In the genomic region with DNA sequence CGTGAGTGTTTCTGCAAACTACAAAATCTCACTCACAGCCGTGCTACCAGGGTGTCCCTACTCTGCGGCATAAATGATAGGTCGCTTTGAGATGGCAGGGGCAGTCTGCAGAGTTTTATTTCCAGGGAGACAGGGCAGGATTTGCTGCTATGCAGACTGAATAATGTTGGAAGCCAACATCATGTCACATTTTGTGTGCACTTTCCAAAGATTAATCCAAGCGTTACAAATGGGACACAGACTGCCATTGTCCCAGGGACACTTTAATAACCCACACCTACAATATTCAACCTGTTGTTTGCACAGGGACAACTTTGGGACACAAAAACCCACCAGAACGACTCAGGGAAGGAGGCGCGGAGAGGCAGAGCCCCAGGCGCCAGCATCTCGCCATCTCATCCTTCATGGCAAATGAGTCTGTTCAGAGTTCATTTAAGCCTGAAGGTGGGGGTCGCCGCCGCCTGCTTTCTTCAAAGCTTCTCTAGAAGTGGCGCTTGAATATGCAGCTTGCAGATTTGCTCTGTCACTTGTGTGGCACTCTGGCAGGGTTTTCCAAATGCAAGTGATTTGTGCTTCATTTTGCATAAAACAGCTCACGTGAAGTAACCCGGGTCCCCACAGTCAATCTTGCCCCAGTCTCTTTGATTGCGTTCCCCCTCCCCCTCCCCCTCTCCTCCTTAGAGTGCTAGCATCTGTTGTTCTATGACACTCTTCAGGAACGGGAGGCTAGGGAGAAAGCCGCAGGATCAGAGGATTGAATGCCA, we compare ENCODE assay signal across 9 mouse cellular contexts. TPM values are rescaled to one million over a fixed set of nuclear protein-coding genes. Genes with fewer than 3 reads are reported as not detected.
A peak's percentile ranks its signal among the peaks of the same experiment; 100 is the strongest.
DNase-seq lines count a peak whose midpoint lies in the region; ATAC-seq lines count a peak whose summit lies in the region.
"Had no signal": no experiment of that assay in that cellular context is flagged by ENCODE, and none has a peak within 500 bp of the region (broad histone marks: within the 10 kb centered on the region; RNA-seq: fewer than 3 reads in every experiment).

No protein-coding gene starts in this region.

- ATAC-seq in kidney, embryonic 16.5 days (ENCODE audit: low FRiP score, low TSS enrichment), result no peak
- no peak for ATAC-seq in embryonic facial prominence, embryonic 12.5 days (ENCODE audit: insufficient number of reproducible peaks, insufficient read depth, low FRiP score, low TSS enrichment)
- ATAC-seq in hindbrain, embryonic 16.5 days, result peak; percentile 57
- no peak for ATAC-seq in neural tube, embryonic 15.5 days (ENCODE audit: low FRiP score)

- no peak overlapping the region for H3K9ac ChIP-seq in kidney, embryonic 16.5 days (replicated peaks; ENCODE audit: low read length)
- no peak overlapping the region for H3K9ac ChIP-seq in embryonic facial prominence, embryonic 12.5 days
- 0 out of 2 replicates have a peak overlapping the region, but pooled peaks have one; percentile 10 for H3K9ac ChIP-seq in hindbrain, embryonic 16.5 days (ENCODE audit: low read depth, low read length)
- no peak overlapping the region for H3K9ac ChIP-seq in neural tube, embryonic 15.5 days (replicated peaks)
- H3K9ac ChIP-seq: limb, embryonic 15.5 days had no signal

- WGBS in kidney, embryonic 16.5 days, result 7% methylated on average over 19 of the region's 19 CpGs
- WGBS in embryonic facial prominence, embryonic 12.5 days, result 7% methylated on average over 19 of the region's 19 CpGs
- WGBS in hindbrain, embryonic 16.5 days, result 3% methylated on average over 19 of the region's 19 CpGs
- 3% methylated on average over 19 of the region's 19 CpGs for WGBS in neural tube, embryonic 15.5 days

- H3K27me3 ChIP-seq in kidney, embryonic 16.5 days (ENCODE audit: insufficient read depth, low read length), result peaks cover 8% of the 10 kb centered on the region; the same call in 1 of the 2 replicates
- H3K27me3 ChIP-seq in embryonic facial prominence, embryonic 12.5 days, result peaks cover 6% of the 10 kb centered on the region; the same call in 1 of the 2 replicates
- peaks cover 10% of the 10 kb centered on the region for H3K27me3 ChIP-seq in hindbrain, embryonic 16.5 days (replicated peaks; ENCODE audit: control insufficient read depth, insufficient read depth, low read length)
- peaks cover 39% of the 10 kb centered on the region for H3K27me3 ChIP-seq in neural tube, embryonic 15.5 days (replicated peaks)

- H3K4me3 ChIP-seq in kidney, embryonic 16.5 days (ENCODE audit: low read length), result 0 out of 2 replicates have a peak overlapping the region, but pooled peaks have one; percentile 18
- H3K4me3 ChIP-seq in embryonic facial prominence, embryonic 12.5 days, result peak overlapping the region; percentile 9; the same call in 1 of the 2 replicates
- H3K4me3 ChIP-seq in hindbrain, embryonic 16.5 days (ENCODE audit: low read length), result peak overlapping the region; percentile 5
- peak overlapping the region; percentile 15 for H3K4me3 ChIP-seq in neural tube, embryonic 15.5 days (replicated peaks)
- H3K4me3 ChIP-seq: heart, adult 2 months; limb, embryonic 15.5 days had no signal

- H3K4me2 ChIP-seq in kidney, embryonic 16.5 days (replicated peaks; ENCODE audit: low read depth, low read length), result peak overlapping the region; percentile 34
- H3K4me2 ChIP-seq in embryonic facial prominence, embryonic 12.5 days (replicated peaks), result peak overlapping the region; percentile 37
- peak overlapping the region; percentile 51 for H3K4me2 ChIP-seq in hindbrain, embryonic 16.5 days (ENCODE audit: low read length)
- peak overlapping the region; percentile 51 for H3K4me2 ChIP-seq in neural tube, embryonic 15.5 days
- H3K4me2 ChIP-seq: limb, embryonic 15.5 days had no signal

- H3K4me1 ChIP-seq in kidney, embryonic 16.5 days (ENCODE audit: insufficient read depth, low read length), result peaks cover 7% of the 10 kb centered on the region; the same call in 1 of the 2 replicates
- no peaks in the 10 kb centered on the region for H3K4me1 ChIP-seq in embryonic facial prominence, embryonic 12.5 days
- peaks cover 10% of the 10 kb centered on the region for H3K4me1 ChIP-seq in hindbrain, embryonic 16.5 days (ENCODE audit: control insufficient read depth, insufficient read depth, low read depth, low read length)
- H3K4me1 ChIP-seq in neural tube, embryonic 15.5 days, result peaks cover 12% of the 10 kb centered on the region

- no peak for DNase-seq in kidney, adult 18-20 months
- DNase-seq in urinary bladder, adult 2 months (ENCODE audit: low spot score), result no peak
- no peak for DNase-seq in testis, postnatal 10 days (ENCODE audit: low spot score)
- DNase-seq: heart, adult 2 months had no signal

- no peaks in the 10 kb centered on the region for H3K9me3 ChIP-seq in kidney, embryonic 16.5 days (ENCODE audit: low read length)
- H3K9me3 ChIP-seq in embryonic facial prominence, embryonic 12.5 days, result no peaks in the 10 kb centered on the region
- no peaks in the 10 kb centered on the region for H3K9me3 ChIP-seq in hindbrain, embryonic 16.5 days (ENCODE audit: control insufficient read depth, low read length)
- no peaks in the 10 kb centered on the region for H3K9me3 ChIP-seq in neural tube, embryonic 15.5 days (replicated peaks)
- H3K9me3 ChIP-seq: limb, embryonic 15.5 days had no signal

- H3K36me3 ChIP-seq in kidney, embryonic 16.5 days (ENCODE audit: insufficient read depth, low read length), result no peaks in the 10 kb centered on the region
- H3K36me3 ChIP-seq in embryonic facial prominence, embryonic 12.5 days, result no peaks in the 10 kb centered on the region
- no peaks in the 10 kb centered on the region for H3K36me3 ChIP-seq in hindbrain, embryonic 16.5 days (ENCODE audit: control insufficient read depth, insufficient read depth, low read length)
- H3K36me3 ChIP-seq in neural tube, embryonic 15.5 days, result no peaks in the 10 kb centered on the region
- H3K36me3 ChIP-seq: limb, embryonic 15.5 days had no signal

- H3K27ac ChIP-seq in kidney, embryonic 16.5 days (ENCODE audit: low read length), result no peak overlapping the region
- H3K27ac ChIP-seq in embryonic facial prominence, embryonic 12.5 days, result no peak overlapping the region
- H3K27ac ChIP-seq in hindbrain, embryonic 16.5 days (ENCODE audit: low read depth, low read length), result peak overlapping the region; percentile 31; the same call in 1 of the 2 replicates
- no peak overlapping the region for H3K27ac ChIP-seq in neural tube, embryonic 15.5 days (replicated peaks)
- H3K27ac ChIP-seq: heart, adult 2 months; limb, embryonic 15.5 days had no signal

RNA-seq across cellular contexts. Expression of a gene that starts 40.6 kb away (rescaled TPM):
- polyA plus RNA-seq in kidney, embryonic 16.5 days (2015; fragmentation: Nextera tagmentation; extraction: Ambion mirVana), result 0.07 TPM in 1 of 2 replicates, not detected in the other
- 0.24 and 0.84 TPM in 2 replicates for polyA plus RNA-seq in embryonic facial prominence, embryonic 12.5 days (2016; fragmentation: Nextera tagmentation; extraction: Ambion mirVana)
- polyA plus RNA-seq in hindbrain, embryonic 16.5 days (2015; fragmentation: Nextera tagmentation; extraction: Ambion mirVana), result 9.0 and 14.4 TPM in 2 replicates
- 0.52 and 0.57 TPM in 2 replicates for polyA plus RNA-seq in neural tube, embryonic 15.5 days (2015; fragmentation: Nextera tagmentation; extraction: Ambion mirVana)
- polyA plus RNA-seq in urinary bladder, adult 2 months (2012; rRNA removed), result not detected in 2 replicates
- polyA plus RNA-seq: heart, adult 2 months had no signal
